Mouse (Mus musculus): Measurements from ENCODE around the gene Diras2.

Diras2 gene

DNA sequence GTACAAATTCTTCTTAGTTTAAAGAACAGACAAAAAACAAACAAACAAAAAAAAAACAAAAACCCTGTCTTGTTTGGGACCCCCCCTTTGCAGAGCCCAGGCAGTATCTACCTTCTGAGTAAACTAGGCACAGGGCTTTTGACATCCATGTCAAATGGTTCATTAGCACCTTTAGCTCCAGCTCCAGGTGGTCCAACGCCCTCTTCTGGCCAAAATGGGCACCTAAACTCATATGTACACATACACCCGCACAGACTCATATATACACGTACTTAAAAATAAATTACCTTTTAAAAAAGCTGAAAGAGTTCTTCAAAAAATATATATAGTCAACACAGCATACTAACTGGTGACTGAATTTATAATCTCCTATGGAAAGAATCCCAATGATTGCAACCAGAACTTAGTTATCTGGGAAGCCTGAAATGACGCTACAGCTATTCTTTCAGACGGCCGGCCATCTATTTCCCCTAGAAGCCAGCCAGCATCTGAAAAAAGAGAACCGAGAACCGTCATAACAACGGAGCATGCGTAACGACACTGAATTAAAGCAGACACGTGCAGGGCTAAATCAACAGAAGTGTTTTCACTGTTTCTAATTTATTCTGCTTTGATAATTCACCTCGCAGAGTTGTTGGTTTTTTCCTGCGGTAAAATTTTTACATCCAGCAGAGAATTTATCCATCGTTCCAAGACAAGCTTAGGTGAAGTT is 73.7 kb downstream of the Diras2 start:
- no peak for DNase-seq

DNA sequence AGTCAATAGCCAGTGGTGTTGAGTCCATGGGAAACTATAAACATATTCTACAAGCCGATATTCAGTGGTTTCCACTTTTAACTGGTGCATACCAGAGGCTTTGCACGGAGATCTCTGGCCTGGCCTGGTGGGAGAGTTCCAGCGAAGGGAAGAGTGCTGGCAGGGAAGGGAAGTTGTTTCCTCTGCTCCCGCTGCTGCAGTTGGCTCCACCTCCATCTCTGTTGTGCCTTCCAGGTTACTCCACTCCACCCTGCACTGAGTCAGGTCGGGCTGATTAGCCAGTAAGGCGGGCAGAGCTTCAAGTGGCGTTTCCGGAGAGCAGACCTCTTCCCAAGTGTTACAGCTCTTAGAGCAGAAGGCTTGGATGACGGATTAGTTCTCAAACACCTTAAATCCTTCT is 75.8 kb downstream of the Diras2 start:
- no peak for DNase-seq

DNA sequence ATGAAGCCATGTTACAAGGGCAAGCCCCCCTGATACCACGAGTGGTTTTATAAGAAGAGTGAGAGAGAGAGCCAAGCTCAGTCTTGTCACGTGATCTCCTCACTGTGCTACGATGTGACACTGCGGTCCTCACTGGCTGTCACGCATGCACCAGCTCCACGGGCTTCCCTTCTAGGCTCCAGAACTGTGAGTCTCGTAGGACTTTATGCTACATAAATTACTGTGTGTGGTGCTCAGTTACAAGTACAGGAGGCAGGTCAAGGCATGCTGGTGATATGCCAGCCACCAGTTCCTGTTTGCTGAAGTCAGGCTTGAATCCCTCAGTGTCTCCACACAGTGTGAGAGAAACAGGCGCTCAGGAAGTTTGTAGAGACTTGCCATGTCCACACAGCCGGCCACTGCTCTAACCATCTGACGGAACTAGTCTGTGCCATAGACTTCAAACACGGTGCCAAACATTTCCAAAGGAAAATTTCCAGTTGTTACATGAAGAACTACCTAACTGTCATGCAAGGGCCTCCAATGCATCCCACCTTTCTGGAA is 76.3 kb downstream of the Diras2 start:
- DNase-seq = no peak
